Mouse (Mus musculus) kidney, embryonic 16.5 days (tissue): ENCODE data around the gene Haspin. TPM values are rescaled to one million over a fixed set of nuclear protein-coding genes. Genes with fewer than 3 reads are reported as not detected.

Experiments used
- ATAC-seq: fragments of 200-750 bp; cut with Nextera tagmentation; 2 replicates; pipeline ENCODE4 v1.8.0; 2017; ENCODE audit warnings: moderate TSS enrichment; ENCODE audit not compliant: low FRiP score, low TSS enrichment
- H3K27ac ChIP-seq: fragments of 300-500 bp; sonication (generic); 2 replicates; pipeline ENCODE4 v1.5.1; 2014; ENCODE audit warnings: low read length
- H3K27me3 ChIP-seq: fragments of 300-500 bp; sonication (generic); 2 replicates; pipeline ENCODE4 v1.6.1; 2014; ENCODE audit warnings: low read length, control low read depth, mixed read lengths; ENCODE audit not compliant: insufficient read depth
- H3K36me3 ChIP-seq: fragments of 300-500 bp; sonication (generic); 2 replicates; pipeline ENCODE4 v1.6.1; 2014; ENCODE audit warnings: low read length, control low read depth, mixed read lengths; ENCODE audit not compliant: insufficient read depth
- H3K4me1 ChIP-seq: fragments of 300-500 bp; sonication (generic); 2 replicates; pipeline ENCODE4 v1.6.1; 2014; ENCODE audit warnings: low read length, control low read depth, mixed read lengths; ENCODE audit not compliant: insufficient read depth
- H3K4me2 ChIP-seq: fragments of 300-500 bp; sonication (generic); replicated peaks from 2 replicates; pipeline ENCODE4 v1.6.1; 2014; ENCODE audit warnings: low read depth, low read length
- H3K4me3 ChIP-seq: fragments of 300-500 bp; sonication (generic); 2 replicates; pipeline ENCODE4 v1.5.1; 2014; ENCODE audit warnings: mild to moderate bottlenecking, low read length
- H3K9ac ChIP-seq: fragments of 300-500 bp; sonication (generic); replicated peaks from 2 replicates; pipeline ENCODE4 v1.6.1; 2014; ENCODE audit warnings: low read length
- H3K9me3 ChIP-seq: fragments of 300-500 bp; sonication (generic); 2 replicates; pipeline ENCODE4 v1.6.1; 2016; ENCODE audit warnings: low read length, control low read depth
- WGBS: fragments of 180-500 bp; shearing (Covaris S2); extraction: QIAGEN DNeasy Blood & Tissue Kit; methylation state at CpG from one replicate; pipeline ENCODE4 v1.1.7; 2014; 5-methylcytosine and 5-hydroxymethylcytosine counted together
- polyA plus RNA-seq: library from polyadenylated mRNA; unstranded; fragments of >200 nt; fragmentation: Nextera tagmentation; extraction: Ambion mirVana; gene quantifications from 2 replicates; pipeline ENCODE4 v1.2.1, GENCODE M21; 2015

Haspin gene
- polyA plus RNA-seq, result 16.9 and 18.5 TPM in 2 replicates

DNA sequence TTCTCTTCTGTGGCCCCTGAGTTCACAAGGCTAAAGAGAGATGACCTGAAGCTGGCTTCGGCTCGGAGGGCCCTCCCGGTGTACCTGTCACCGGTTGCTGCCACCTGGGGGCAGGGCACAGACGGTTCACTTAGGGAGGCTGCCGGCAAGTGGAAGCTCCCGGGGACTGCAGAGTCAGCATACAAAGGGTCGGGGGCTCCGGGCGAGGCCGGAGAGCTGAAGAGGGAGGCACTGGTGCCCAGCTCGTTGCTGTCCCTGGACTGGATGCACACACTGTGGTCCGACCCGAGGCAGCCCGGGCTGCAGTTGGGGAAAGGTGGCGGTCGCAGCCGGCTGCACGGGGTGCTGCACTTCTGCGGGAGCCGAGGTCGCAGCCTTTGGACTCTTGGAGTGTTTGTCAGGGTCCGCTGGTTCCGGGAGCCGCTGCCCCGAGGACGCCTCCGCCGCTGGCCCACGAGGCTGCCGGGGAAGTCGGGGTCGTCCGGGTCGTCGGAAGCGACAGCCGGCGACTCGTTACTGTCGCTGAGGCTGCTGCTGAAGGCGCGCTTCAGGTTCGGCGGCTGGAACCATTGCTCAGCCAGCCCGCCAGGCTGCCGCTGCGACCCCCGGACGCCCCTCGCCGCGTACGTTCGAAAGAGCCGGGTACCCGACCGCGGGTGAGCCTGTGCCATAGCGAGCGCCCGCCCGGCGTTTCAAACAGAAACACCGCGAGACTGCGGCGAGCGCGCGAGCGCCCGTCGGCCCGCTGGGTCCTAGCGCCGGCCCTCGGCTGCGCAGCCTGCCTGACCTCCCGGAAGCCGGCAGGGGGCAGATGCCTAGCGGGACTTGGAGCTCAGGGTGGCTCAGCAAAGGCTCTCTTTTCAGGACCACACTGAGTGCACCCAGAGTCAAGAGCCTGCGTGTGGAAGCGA lies at the start of gene Haspin:
Gene Haspin, minus strand, starts transcription at position 704 of the 911 bp plus-strand sequence.
- Histone ChIP-seq H3K9ac (peak within 1 kb of the TSS; percentile 70), H3K9me3 (no peaks in the 10 kb centered on the region), H3K27ac (no peak within 1 kb of the TSS; the same call in none of the 2 replicates), H3K36me3 (peaks cover 18% of the 10 kb centered on the region), H3K4me3 (peak within 1 kb of the TSS; percentile 91), H3K27me3 (no peaks in the 10 kb centered on the region), H3K4me2 (peak within 1 kb of the TSS; percentile 67), H3K4me1 (peaks cover 32% of the 10 kb centered on the region)
- ATAC-seq, result peak; percentile 95
- WGBS, result under 1% methylated on average over 81 of the region's 84 CpGs

DNA sequence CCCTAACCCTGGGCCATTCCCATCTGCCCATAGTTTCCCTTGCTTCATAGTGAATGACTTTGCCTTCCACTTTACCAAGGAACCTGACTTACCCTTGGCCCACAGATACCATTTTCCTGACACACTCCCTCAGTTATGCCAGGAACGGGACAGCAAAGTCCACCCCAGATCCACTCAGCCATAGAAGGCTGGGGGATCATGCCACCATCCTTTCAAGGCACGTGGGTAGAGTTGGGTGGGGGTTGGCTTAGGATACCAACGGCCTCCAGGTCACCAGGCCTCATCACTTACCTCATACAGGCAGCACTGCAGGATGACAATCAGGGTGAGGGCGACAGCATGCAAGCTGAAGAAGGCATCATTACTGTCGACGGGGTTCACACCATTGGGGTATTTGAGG lies 49.1 kb upstream of the Haspin start:
- Histone ChIP-seq H3K9me3 (no peaks in the 10 kb centered on the region), H3K9ac (no peak overlapping the region), H3K27ac (no peak overlapping the region), H3K4me3 (no peak overlapping the region), H3K27me3 (no peaks in the 10 kb centered on the region), H3K4me1 (no peaks in the 10 kb centered on the region), H3K36me3 (peaks cover 48% of the 10 kb centered on the region), H3K4me2 (no peak overlapping the region)
- 87% methylated on average over 6 of the region's 6 CpGs for WGBS
- ATAC-seq, result no peak

DNA sequence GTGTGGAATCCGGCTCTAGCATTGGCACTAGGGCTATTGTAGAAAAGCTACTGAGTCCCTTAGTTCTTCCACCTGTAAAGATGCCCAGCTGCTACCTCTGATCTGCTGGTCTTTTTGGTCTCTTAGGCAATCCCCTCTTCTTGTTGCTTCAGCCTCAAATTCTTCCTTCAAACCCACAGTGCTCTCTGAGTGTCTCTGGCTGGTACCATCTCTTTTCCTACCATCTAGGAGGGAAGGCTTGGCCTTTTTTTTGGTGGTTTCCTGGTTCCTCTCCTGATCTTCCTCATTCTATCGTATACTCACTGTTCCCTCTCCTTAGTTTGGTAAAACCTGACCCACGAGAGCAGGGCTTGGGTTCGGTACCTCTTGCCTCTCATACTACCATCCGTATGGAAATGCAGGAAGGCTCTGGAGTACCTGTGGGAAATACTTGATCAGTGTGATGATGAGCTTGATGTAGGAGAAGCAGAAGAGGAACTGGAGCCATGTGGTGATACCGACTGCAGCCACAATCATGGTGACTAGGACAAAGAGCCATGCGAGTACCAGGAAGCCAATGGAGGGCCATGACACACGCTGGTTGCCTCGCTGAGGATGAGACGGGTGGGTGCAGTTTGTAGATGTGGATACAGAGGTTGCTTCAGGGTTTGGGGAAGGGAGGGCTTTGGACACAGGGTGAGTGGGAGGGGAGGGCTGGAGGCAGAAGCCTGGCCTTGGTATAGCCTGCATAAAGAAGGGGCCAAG lies 48.0 kb upstream of the Haspin start:
- 89% methylated on average over 10 of the region's 10 CpGs for WGBS
- Histone ChIP-seq H3K4me3 (no peak overlapping the region), H3K27me3 (no peaks in the 10 kb centered on the region), H3K9ac (no peak overlapping the region), H3K4me1 (no peaks in the 10 kb centered on the region), H3K27ac (no peak overlapping the region), H3K36me3 (peaks cover 52% of the 10 kb centered on the region), H3K4me2 (no peak overlapping the region), H3K9me3 (no peaks in the 10 kb centered on the region)
- no peak for ATAC-seq

DNA sequence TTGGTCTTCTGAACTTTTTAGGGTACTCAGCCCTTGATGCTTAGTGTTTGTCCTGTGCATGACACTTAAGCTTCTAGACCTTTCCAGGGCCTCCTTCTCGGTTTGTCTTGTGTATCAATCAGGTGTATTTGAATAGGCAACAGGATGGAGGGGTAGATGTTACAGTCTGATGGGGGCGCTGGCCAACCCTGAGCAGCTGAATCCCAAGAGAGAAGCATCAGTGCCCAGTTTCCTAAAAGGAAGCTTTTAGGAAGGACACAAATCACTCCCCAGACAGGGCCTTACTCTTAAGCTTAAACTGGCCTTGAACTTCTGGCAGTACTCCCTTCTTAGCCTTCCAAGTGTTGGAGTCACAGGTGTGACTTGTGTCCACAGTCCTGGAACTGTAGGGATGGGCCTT lies 39.8 kb upstream of the Haspin start:
- Histone ChIP-seq H3K36me3 (peaks cover 27% of the 10 kb centered on the region), H3K27ac (peak overlapping the region; percentile 98), H3K27me3 (no peaks in the 10 kb centered on the region), H3K4me2 (peak overlapping the region; percentile 61), H3K4me3 (peak overlapping the region; percentile 84), H3K9ac (peak overlapping the region; percentile 87), H3K9me3 (no peaks in the 10 kb centered on the region), H3K4me1 (peaks cover 29% of the 10 kb centered on the region)
- ATAC-seq, result no peak
- 0% methylated on average over 2 of the region's 2 CpGs for WGBS

DNA sequence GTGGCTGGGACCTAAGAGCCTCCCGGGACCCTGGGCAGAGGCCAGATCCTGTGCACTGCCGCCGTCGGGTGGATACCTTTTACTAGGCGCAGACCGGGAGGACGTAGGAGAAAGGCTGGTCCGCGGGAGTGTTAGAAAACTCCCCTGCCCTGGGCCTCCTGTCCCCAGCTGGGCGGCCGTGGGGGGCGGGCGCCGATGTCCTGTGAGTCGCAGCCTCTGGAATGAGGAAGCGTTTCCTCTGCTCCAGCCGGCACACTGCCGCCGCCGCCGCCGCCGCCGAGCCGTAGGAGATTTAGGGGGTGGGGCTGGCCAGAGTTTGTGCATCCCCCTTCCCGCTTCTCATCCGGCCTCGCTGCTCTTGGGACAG lies 39.4 kb upstream of the Haspin start:
- WGBS, result under 1% methylated on average over 28 of the region's 28 CpGs
- peaks cover 33% of the 10 kb centered on the region for H3K4me1 ChIP-seq

DNA sequence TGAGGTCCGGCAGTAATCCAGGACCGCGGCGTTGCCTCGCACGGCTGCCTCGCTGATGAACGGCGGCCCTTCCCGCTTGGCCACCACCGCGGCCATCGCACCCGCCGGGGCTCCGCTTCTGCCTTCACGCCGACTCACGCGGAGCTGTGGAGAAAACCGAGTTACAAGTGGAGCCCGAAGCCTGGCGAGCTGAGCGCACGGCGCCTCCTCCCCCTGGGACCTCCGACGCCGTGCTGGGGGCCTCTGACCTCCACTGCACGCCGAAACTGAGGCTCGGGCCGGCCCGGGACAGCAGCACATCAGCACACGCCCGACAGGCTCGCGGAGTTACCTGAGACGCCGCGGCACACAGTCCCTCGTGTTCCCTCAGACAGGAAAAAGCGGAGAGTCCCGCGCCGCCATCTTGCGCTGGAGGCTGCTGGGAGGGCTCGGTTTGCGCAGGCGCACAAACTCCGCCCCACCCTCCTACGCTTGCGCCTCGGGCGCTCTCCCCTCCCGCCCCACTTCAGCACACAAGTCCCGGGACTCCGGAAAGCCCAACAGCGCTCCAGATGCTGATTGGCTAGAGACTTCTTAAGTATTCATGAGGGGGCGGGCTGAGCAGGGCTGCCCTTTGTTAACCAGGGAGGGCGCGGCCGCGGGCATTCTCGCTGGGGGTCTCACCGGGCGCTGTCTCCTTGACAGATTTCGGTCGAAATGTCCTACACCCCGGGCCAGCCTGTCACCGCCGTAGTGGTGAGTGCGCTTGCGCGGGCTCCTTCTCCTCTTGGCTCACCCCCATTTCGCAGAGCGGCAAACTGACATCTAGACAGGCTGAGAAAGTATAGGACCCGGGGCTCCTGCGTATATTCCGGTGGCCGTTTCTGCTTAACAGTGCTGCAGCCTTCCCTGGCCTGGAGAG lies 38.8 kb upstream of the Haspin start, which contains the start of the genes Emc6 and Tax1bp3:
Gene Emc6, minus strand, starts transcription at position 430 of the 901 bp plus-strand sequence.
Gene Tax1bp3, plus strand, starts transcription at position 476 of the 901 bp plus-strand sequence.
- Histone ChIP-seq H3K36me3 (peaks cover 19% of the 10 kb centered on the region), H3K4me2 (peak within 1 kb of the TSS; percentile 80), H3K27ac (peak within 1 kb of the TSS; percentile 98), H3K4me3 (peak within 1 kb of the TSS; percentile 84), H3K9ac (peak within 1 kb of the TSS; percentile 88), H3K9me3 (no peaks in the 10 kb centered on the region), H3K4me1 (peaks cover 39% of the 10 kb centered on the region), H3K27me3 (no peaks in the 10 kb centered on the region)
- ATAC-seq, result peak; percentile 97
- under 1% methylated on average over 79 of the region's 81 CpGs for WGBS

More for the DNA sequence above, 39.4 kb upstream of the Haspin start:
- Histone ChIP-seq H3K36me3 (peaks cover 24% of the 10 kb centered on the region), H3K27me3 (no peaks in the 10 kb centered on the region), H3K9ac (peak overlapping the region; percentile 87), H3K4me3 (peak overlapping the region; percentile 84), H3K27ac (peak overlapping the region; percentile 98), H3K4me2 (peak overlapping the region; percentile 61), H3K9me3 (no peaks in the 10 kb centered on the region)
- peak; percentile 90 for ATAC-seq

DNA sequence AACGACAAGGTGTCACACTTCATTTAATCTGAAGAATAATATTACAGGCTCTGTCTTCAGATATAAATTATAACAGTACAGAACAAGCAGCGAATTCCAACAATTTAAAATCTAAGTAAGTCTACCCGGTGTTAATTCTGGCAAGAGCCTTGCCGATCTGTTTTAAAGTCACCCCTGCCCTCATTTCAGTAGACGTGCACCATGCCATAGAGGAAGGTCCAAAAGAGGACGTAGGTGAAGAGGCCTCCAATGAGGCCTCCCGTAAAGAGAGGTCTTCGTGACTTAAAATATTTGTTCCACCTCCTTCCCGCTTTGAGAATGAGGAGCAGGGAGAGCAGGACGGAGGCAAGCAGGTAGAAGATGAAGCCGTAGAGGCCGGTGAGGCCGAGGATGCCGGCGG lies 38.1 kb upstream of the Haspin start:
- WGBS, result under 1% methylated on average over 15 of the region's 15 CpGs
- H3K9ac ChIP-seq, result peak overlapping the region; percentile 88
- no peak for ATAC-seq
- H3K4me3 ChIP-seq, result peak overlapping the region; percentile 84
- peak overlapping the region; percentile 98 for H3K27ac ChIP-seq
- H3K4me2 ChIP-seq, result peak overlapping the region; percentile 80
- H3K27me3 ChIP-seq, result no peaks in the 10 kb centered on the region
- no peaks in the 10 kb centered on the region for H3K9me3 ChIP-seq
- H3K36me3 ChIP-seq, result peaks cover 18% of the 10 kb centered on the region
- H3K4me1 ChIP-seq, result peaks cover 39% of the 10 kb centered on the region

DNA sequence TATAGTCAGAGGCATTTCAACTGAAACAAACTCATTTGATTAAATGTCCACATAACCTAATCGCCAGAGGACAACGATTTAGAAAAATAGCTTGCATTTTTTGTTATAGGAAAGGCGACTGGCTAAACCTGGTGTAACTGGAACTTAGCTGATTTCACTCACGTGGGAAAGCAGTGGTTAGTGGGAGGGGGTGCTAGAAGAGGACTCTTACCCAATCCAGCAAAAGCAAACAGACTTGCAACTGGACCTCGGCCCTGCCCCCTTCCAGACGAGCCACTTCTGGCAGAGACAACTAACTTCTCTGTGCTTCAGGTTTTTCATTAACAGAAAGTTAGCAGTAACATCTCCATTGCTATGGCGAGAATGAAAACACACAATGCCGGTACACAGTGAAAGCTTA lies 37.5 kb upstream of the Haspin start:
- H3K4me2 ChIP-seq, result peak overlapping the region; percentile 80
- H3K27me3 ChIP-seq, result no peaks in the 10 kb centered on the region
- no peak for ATAC-seq
- 27% methylated on average over 8 of the region's 8 CpGs for WGBS
- peak overlapping the region; percentile 88 for H3K9ac ChIP-seq
- H3K4me3 ChIP-seq, result peak overlapping the region; percentile 84
- peaks cover 39% of the 10 kb centered on the region for H3K4me1 ChIP-seq
- no peaks in the 10 kb centered on the region for H3K9me3 ChIP-seq
- H3K27ac ChIP-seq, result peak overlapping the region; percentile 98
- H3K36me3 ChIP-seq, result peaks cover 14% of the 10 kb centered on the region

DNA sequence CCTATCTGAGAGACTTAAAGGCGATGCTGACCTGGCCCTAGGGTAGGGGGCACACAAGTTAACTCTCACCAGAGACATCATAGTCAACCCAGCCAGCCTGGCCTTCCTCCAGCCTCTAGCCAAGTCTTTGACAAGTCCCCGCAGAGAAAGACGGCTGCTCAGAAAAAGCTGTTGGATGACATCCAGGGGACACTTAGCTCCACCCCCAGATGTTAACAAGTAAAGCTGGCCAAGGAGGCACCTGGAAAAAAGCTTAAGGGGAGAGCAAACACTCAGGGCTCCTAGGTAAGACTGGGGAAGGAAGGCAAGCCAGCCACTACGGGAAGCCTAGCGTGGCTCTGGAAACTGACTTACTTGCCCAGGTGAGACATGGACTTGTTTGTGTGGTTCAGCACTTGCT lies 34.1 kb upstream of the Haspin start:
- no peak overlapping the region for H3K4me3 ChIP-seq
- ATAC-seq, result no peak
- H3K9me3 ChIP-seq, result no peaks in the 10 kb centered on the region
- H3K27ac ChIP-seq, result no peak overlapping the region
- H3K27me3 ChIP-seq, result no peaks in the 10 kb centered on the region
- 45% methylated on average over 5 of the region's 5 CpGs for WGBS
- H3K9ac ChIP-seq, result no peak overlapping the region
- peaks cover 27% of the 10 kb centered on the region for H3K4me1 ChIP-seq
- no peak overlapping the region for H3K4me2 ChIP-seq
- peaks cover 10% of the 10 kb centered on the region for H3K36me3 ChIP-seq
